Mouse (Mus musculus) embryonic facial prominence, embryonic 11.5 days (tissue): ENCODE results near the gene Pln. TPM values are rescaled to one million over a fixed set of nuclear protein-coding genes. Genes with fewer than 3 reads are reported as not detected.

ENCODE experiments used
- ATAC-seq: fragments of 200-750 bp; cut with Nextera tagmentation; replicated peaks from 2 replicates; pipeline ENCODE4 v1.8.0; 2017; ENCODE audit warnings: low read depth; ENCODE audit not compliant: insufficient number of reproducible peaks, low FRiP score, low TSS enrichment
- DNase-seq: peaks from one replicate; pipeline ENCODE4 v3.0.0-alpha.2; 2015; ENCODE audit warnings: low spot score
- H3K27ac ChIP-seq: fragments of 300-500 bp; sonication (generic); replicated peaks from 2 replicates; pipeline ENCODE4 v1.5.1; 2014; ENCODE audit warnings: mild to moderate bottlenecking, low read depth, low read length, control low read depth
- H3K27me3 ChIP-seq: fragments of 300-500 bp; sonication (generic); 2 replicates; pipeline ENCODE4 v1.6.1; 2014; ENCODE audit warnings: mild to moderate bottlenecking, low read length, moderate library complexity, mixed read lengths; ENCODE audit not compliant: control insufficient read depth, insufficient read depth
- H3K36me3 ChIP-seq: fragments of 300-500 bp; sonication (generic); replicated peaks from 2 replicates; pipeline ENCODE4 v1.6.1; 2014; ENCODE audit warnings: low read depth, mild to moderate bottlenecking, low read length, moderate library complexity, mixed read lengths; ENCODE audit not compliant: control insufficient read depth, insufficient read depth
- H3K4me1 ChIP-seq: fragments of 300-500 bp; sonication (generic); 2 replicates; pipeline ENCODE4 v1.6.1; 2014; ENCODE audit warnings: low read length, mixed read lengths; ENCODE audit not compliant: control insufficient read depth, insufficient read depth
- H3K4me2 ChIP-seq: fragments of 300-500 bp; sonication (generic); 2 replicates; pipeline ENCODE4 v1.6.1; 2014; ENCODE audit warnings: low read depth, mild to moderate bottlenecking, control low read depth, low read length, moderate library complexity
- H3K4me3 ChIP-seq: fragments of 300-500 bp; sonication (generic); 2 replicates; pipeline ENCODE4 v1.5.1; 2014; ENCODE audit warnings: low read depth, low read length, control low read depth
- H3K9ac ChIP-seq: fragments of 300-500 bp; sonication (generic); replicated peaks from 2 replicates; pipeline ENCODE4 v1.6.1; 2014; ENCODE audit warnings: mild to moderate bottlenecking, control low read depth, low read length
- H3K9me3 ChIP-seq: fragments of 300-500 bp; sonication (generic); replicated peaks from 2 replicates; pipeline ENCODE4 v1.6.1; 2016; ENCODE audit warnings: mild to moderate bottlenecking, low read length, inconsistent platforms, mixed read lengths; ENCODE audit not compliant: control insufficient read depth
- WGBS: fragments of 180-500 bp; shearing (Covaris S2); extraction: QIAGEN DNeasy Blood & Tissue Kit; methylation state at CpG from one replicate; pipeline ENCODE4 v1.1.7; 2014; 5-methylcytosine and 5-hydroxymethylcytosine counted together
- polyA plus RNA-seq: library from polyadenylated mRNA; unstranded; fragments of >200 nt; fragmentation: Nextera tagmentation; extraction: Ambion mirVana; gene quantifications from 2 replicates; pipeline ENCODE4 v1.2.1, GENCODE M21; 2014

The Pln gene
- polyA plus RNA-seq = 1.0 and 2.7 TPM in 2 replicates

- no peaks in the 10 kb centered on the region for H3K4me1 ChIP-seq
- no peaks in the 10 kb centered on the region for H3K36me3 ChIP-seq
- H3K9ac ChIP-seq = no peak within 1 kb of the TSS
- DNase-seq (no peak), ATAC-seq (no peak)
- no peak within 1 kb of the TSS for H3K27ac ChIP-seq
- H3K4me3 ChIP-seq = no peak within 1 kb of the TSS
- WGBS = 83% methylated on average over 6 of the region's 6 CpGs
- no peaks in the 10 kb centered on the region for H3K9me3 ChIP-seq
- H3K27me3 ChIP-seq = no peaks in the 10 kb centered on the region
- H3K4me2 ChIP-seq = no peak within 1 kb of the TSS
Measured at GRCm38 (mm10) chr10:53337162-53337923, at the start of gene Pln. TSS of gene Pln (plus strand) at chr10:53337667.

GRCm38 (mm10) chr10:53305867-53306266, 31.6 kb upstream of the Pln start:
- DNase-seq (peak; percentile 33), ATAC-seq (no peak)
- no peaks in the 10 kb centered on the region for H3K36me3 ChIP-seq
- WGBS = 36% methylated on average over 3 of the region's 3 CpGs
- no peak overlapping the region for H3K4me3 ChIP-seq
- no peaks in the 10 kb centered on the region for H3K27me3 ChIP-seq
- no peaks in the 10 kb centered on the region for H3K9me3 ChIP-seq
- no peak overlapping the region for H3K27ac ChIP-seq
- no peaks in the 10 kb centered on the region for H3K4me1 ChIP-seq
- no peak overlapping the region for H3K4me2 ChIP-seq
- no peak overlapping the region for H3K9ac ChIP-seq

- WGBS = 89% methylated on average over 3 of the region's 3 CpGs
- no peak overlapping the region for H3K4me3 ChIP-seq
- no peak for ATAC-seq
Measured at GRCm38 (mm10) chr10:53306674-53307073, 30.8 kb upstream of the Pln start.

GRCm38 (mm10) chr10:53323367-53323766, 14.1 kb upstream of the Pln start:
- no peak for DNase-seq
- H3K4me3 ChIP-seq = no peak overlapping the region
- H3K27me3 ChIP-seq = no peaks in the 10 kb centered on the region
- no peak overlapping the region for H3K4me2 ChIP-seq
- no peak overlapping the region for H3K9ac ChIP-seq
- no peaks in the 10 kb centered on the region for H3K36me3 ChIP-seq
- H3K9me3 ChIP-seq = no peaks in the 10 kb centered on the region
- H3K27ac ChIP-seq = no peak overlapping the region
- H3K4me1 ChIP-seq = no peaks in the 10 kb centered on the region
- no peak for ATAC-seq

More at GRCm38 (mm10) chr10:53306674-53307073, 30.8 kb upstream of the Pln start:
- no peaks in the 10 kb centered on the region for H3K9me3 ChIP-seq
- H3K36me3 ChIP-seq = no peaks in the 10 kb centered on the region
- no peak overlapping the region for H3K4me2 ChIP-seq
- no peak overlapping the region for H3K9ac ChIP-seq
- no peak for DNase-seq
- no peaks in the 10 kb centered on the region for H3K27me3 ChIP-seq
- H3K27ac ChIP-seq = no peak overlapping the region
- no peaks in the 10 kb centered on the region for H3K4me1 ChIP-seq

GRCm38 (mm10) chr10:53324663-53325062, 12.8 kb upstream of the Pln start:
- Histone ChIP-seq H3K4me3 (no peak overlapping the region), H3K4me2 (no peak overlapping the region), H3K9ac (no peak overlapping the region), H3K4me1 (no peaks in the 10 kb centered on the region), H3K27ac (no peak overlapping the region), H3K9me3 (no peaks in the 10 kb centered on the region), H3K27me3 (no peaks in the 10 kb centered on the region), H3K36me3 (no peaks in the 10 kb centered on the region)
- ATAC-seq (no peak), DNase-seq (no peak)
- 70% methylated on average over 1 of the region's 1 CpGs for WGBS

- no peak overlapping the region for H3K27ac ChIP-seq
- DNase-seq (no peak), ATAC-seq (no peak)
- no peaks in the 10 kb centered on the region for H3K4me1 ChIP-seq
- no peak overlapping the region for H3K4me3 ChIP-seq
- H3K9ac ChIP-seq = no peak overlapping the region
- H3K9me3 ChIP-seq = no peaks in the 10 kb centered on the region
- no peaks in the 10 kb centered on the region for H3K27me3 ChIP-seq
- H3K36me3 ChIP-seq = no peaks in the 10 kb centered on the region
- H3K4me2 ChIP-seq = no peak overlapping the region
Measured at GRCm38 (mm10) chr10:53326367-53326766, 11.1 kb upstream of the Pln start.

GRCm38 (mm10) chr10:53329257-53329656, 8.2 kb upstream of the Pln start:
- no peak overlapping the region for H3K9ac ChIP-seq
- DNase-seq (no peak), ATAC-seq (no peak)
- 80% methylated on average over 3 of the region's 3 CpGs for WGBS
- no peaks in the 10 kb centered on the region for H3K9me3 ChIP-seq
- no peaks in the 10 kb centered on the region for H3K27me3 ChIP-seq
- no peak overlapping the region for H3K4me3 ChIP-seq
- no peak overlapping the region for H3K4me2 ChIP-seq
- no peak overlapping the region for H3K27ac ChIP-seq
- H3K4me1 ChIP-seq = no peaks in the 10 kb centered on the region
- H3K36me3 ChIP-seq = no peaks in the 10 kb centered on the region

- H3K36me3 ChIP-seq = no peaks in the 10 kb centered on the region
- no peak overlapping the region for H3K27ac ChIP-seq
- no peak overlapping the region for H3K4me2 ChIP-seq
- no peak overlapping the region for H3K4me3 ChIP-seq
- H3K9ac ChIP-seq = no peak overlapping the region
- no peaks in the 10 kb centered on the region for H3K4me1 ChIP-seq
- no peaks in the 10 kb centered on the region for H3K27me3 ChIP-seq
- ATAC-seq (no peak), DNase-seq (no peak)
- H3K9me3 ChIP-seq = no peaks in the 10 kb centered on the region
- 70% methylated on average over 2 of the region's 2 CpGs for WGBS
Measured at GRCm38 (mm10) chr10:53332752-53333151, 4.7 kb upstream of the Pln start.
